Mouse (Mus musculus): ENCODE data around the gene Neu1.
A peak's percentile ranks its signal among the peaks of the same experiment; 100 is the strongest.
"Not testable (repeated sequence)": the region's sequence is repeated elsewhere in the genome, so short reads cannot be mapped to it uniquely, and the experiment has no call there.

Neu1 gene

DNA sequence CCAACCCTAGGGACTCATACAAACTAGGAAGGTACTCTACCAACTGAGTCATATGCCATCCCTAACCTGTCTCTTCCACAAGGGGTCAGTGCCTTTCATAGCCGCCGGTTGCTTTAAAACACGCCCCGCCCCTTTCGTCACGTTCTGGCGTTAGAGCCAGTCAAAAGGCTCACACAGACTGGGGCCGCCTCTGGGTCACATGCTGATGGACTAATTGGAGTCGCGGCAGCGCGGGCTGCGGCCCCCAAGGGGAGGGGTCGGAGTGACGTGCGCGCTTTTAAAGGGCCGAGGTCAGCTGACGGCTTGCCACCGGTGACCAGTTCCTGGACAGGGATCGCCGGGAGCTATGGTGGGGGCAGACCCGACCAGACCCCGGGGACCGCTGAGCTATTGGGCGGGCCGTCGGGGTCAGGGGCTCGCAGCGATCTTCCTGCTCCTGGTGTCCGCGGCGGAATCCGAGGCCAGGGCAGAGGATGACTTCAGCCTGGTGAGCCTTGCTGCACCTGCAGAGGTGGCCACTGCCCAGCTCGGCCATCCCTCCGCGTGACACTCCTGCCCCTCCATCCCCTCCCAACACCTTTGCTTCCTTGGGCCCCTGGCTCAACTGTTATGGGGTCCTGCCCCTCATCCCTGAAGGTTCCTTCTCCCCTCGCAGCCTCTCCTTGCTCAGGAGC, at the start of gene Neu1:
TSS of gene Neu1 (plus strand) at position 193 of the 674 bp plus-strand sequence.
- peak; percentile 91 to 95 for DNase-seq

DNA sequence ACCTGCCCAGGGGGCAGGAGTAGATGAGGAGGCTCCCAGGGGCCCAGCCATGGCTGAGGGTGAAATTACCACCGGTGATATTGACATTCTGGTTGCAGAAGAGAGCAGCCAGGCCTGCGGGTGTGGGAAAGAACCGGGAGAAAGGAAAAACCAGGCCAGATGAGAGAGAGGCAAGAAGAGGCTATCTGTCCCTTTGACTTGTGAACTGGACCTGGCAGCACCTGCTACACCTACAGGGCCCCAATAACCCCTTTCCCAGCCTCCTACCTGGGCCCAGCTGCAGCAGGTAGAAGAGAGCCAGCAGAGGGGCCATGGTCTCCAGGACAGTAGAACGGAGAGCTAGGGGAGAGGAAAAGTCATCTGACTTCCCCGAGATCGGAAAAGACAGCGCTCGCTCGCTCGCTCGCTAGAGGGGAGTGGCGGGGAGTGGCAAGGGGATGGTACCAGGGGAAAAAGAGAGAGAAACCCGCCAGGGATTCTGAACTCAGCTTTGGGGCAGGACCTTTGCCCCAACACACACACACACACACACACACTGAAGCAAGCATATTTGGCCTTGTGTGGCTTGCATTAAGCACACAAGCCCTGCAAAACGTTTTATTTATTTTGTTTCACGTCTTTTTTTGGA, 49.3 kb upstream of the Neu1 start, which contains the start of gene Gm20547:
TSS of gene Gm20547 (minus strand) at position 360 of the 628 bp plus-strand sequence.
- DNase-seq, result no peak

GRCm38 (mm10) chr17:34883332-34883731, 47.7 kb upstream of the Neu1 start:
- DNase-seq, result no peak

DNA sequence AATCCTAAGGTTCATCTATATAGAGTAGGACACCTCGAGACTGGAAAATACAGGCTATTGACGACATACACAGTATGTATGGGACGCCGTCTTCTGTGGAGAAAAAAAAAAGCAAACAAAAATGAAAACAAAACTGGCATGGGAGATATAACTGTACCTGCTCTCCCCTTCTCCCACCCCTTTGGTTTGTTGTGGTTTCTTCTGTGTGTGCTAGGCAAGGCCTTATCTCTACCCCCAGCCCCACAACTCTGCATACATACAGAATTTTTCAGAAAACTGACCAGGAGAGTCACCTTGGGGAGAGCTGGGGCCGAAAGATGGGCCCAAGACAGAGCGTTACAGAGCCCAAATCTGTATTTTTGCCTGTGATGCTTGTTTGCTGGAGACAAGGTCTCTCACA, 46.3 kb upstream of the Neu1 start:
- DNase-seq, result no peak

- no peak for DNase-seq
These were observed 45.4 kb upstream of the Neu1 start for GRCm38 (mm10) chr17:34885615-34886014.

GRCm38 (mm10) chr17:34887942-34888341, 43.1 kb upstream of the Neu1 start:
- no peak for DNase-seq

- DNase-seq, result no peak
These were observed 40.8 kb upstream of the Neu1 start for GRCm38 (mm10) chr17:34890074-34890743.

DNA sequence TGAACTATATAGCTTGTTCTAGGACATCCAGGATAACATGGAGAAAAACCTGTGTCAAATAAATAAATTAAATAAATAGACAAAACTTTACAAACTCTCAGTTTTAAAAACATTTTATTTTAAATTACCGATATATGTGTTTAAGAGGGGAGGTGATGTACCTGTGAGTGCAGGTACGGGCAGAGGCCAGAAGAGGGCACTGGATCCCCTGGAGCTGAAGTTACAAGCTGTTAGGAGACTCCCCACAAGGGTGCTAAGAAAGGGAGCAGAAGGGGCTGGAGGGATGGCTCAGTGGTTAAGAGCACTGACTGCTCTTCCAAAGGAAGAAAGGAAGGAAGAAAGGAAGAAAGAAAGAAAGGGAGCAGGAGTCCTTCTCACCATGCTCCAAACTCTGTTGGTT, 39.7 kb upstream of the Neu1 start:
- DNase-seq, result no peak

- no peak for DNase-seq
These were observed 37.8 kb upstream of the Neu1 start for GRCm38 (mm10) chr17:34893072-34893824.

DNA sequence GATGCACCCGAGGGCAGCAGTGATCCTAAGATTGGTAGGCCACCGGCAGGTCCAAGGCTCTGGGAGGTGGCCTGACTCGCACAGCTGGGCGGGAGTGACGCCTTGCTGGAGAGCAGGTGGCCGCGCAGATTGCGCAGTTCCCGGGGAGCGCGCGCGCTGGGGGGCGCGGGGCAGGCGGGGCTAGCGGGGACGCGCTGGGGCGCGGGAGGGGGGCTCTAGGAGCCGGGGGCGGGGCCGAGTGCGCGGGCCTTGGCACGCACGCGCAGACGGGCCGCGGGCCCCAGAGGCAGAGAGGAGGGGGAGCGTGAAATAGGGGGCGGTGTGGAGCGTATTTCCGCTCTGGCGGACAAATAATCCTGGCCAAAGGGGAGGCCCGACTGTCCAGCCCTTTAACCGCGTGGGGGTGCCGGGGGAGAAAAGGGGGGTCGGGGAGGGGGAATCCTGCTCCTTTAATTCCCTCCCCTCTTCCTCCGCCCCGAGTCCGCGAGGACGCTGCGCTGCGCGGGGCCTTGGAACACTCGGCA, 36.9 kb upstream of the Neu1 start:
- DNase-seq, result peak; percentile 92

GRCm38 (mm10) chr17:34894801-34895530, 36.1 kb upstream of the Neu1 start:
- peak in 1 of 2 experiments; percentile 42 for DNase-seq

- no peak for DNase-seq
These were observed 35.3 kb upstream of the Neu1 start for GRCm38 (mm10) chr17:34895724-34896123.

GRCm38 (mm10) chr17:34896366-34896765, 34.7 kb upstream of the Neu1 start:
- DNase-seq, result peak; percentile 25 to 50

GRCm38 (mm10) chr17:34897373-34898159, 33.5 kb upstream of the Neu1 start:
- DNase-seq, result no peak

DNA sequence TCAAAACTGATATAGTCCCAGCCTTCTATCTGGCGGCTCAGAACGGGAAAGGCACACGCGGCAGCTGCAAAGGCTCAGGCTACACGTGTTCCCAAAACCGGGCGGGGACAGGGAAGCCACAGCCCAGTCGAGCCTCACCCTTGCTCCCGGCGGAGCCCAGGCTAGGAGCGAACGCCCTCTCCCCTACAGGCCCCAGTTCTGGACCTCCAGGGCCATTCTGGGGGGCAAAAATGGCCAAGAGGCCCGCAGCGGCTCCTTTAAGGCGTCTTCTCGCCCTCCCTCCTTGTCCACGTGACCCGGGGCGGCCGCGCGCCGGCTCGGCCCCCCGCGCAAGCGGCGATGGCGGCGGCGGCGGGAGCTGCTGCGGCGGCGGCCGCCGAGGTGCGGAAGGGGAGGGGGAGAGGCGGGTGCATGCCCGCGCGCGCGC, 32.9 kb upstream of the Neu1 start, which contains the start of the genes C2 and Ehmt2:
TSS of gene C2 (minus strand) at position 106 of the 427 bp plus-strand sequence.
TSS of gene Ehmt2 (plus strand) at position 310 of the 427 bp plus-strand sequence.
- peak; percentile 83 to 85 for DNase-seq

GRCm38 (mm10) chr17:34898706-34899052, 32.4 kb upstream of the Neu1 start:
- no peak for DNase-seq

DNA sequence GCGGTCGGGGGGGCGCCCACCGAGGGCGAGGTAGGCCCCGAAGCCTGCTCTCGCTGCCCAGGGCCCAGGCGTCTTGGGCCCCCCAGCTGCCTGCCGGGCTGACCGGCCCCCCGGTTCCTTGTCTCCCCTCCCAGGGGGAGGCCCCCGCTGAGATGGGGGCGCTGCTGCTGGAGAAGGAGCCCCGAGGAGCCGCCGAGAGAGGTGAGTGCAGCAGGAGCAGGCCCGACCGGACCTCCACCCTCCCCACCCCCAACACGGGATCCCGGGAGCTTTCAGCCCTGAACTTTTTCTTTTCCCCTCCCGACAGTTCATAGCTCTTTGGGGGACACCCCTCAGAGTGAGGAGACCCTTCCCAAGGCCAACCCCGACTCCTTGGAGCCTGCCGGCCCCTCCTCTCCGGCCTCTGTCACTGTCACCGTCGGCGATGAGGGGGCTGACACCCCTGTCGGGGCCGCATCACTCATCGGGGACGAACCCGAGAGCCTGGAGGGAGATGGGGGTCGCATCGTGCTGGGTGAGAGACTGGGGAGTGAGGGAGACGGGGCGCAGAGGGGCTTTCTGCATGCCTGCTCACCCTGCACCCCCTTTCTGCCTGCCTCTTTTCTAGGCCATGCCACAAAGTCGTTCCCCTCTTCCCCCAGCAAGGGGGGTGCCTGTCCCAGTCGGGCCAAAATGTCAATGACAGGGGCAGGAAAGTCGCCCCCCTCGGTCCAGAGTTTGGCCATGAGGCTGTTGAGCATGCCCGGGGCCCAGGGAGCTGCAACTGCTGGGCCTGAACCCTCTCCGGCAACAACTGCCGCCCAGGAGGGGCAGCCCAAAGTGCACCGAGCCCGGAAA, 31.8 kb upstream of the Neu1 start:
- DNase-seq, result peak; percentile 60 to 72

GRCm38 (mm10) chr17:34899890-34900243, 31.2 kb upstream of the Neu1 start:
- DNase-seq, result no peak

GRCm38 (mm10) chr17:34900826-34901225, 30.2 kb upstream of the Neu1 start:
- not testable (repeated sequence) for DNase-seq

DNA sequence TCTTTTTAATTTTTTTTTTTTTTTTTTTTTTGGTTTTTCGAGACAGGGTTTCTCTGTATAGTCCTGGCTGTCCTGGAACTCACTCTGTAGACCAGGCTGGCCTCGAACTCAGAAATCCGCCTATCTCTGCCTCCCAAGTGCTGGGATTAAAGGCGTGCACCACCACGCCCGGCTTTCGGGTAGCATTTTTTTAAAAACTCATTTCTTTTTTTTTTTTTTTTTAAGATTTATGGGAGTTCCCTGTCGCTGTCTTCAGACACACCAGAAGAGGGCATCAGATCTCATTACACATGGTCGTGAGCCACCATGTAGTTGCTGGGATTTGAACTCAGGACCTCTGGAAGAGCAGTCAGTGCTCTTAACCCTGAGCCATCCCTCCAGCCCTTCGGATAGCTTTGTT, 29.1 kb upstream of the Neu1 start:
- not testable (repeated sequence) for DNase-seq
